Mouse (Mus musculus) monocyte, adult 5-6 weeks (primary cell): ENCODE data around the gene Fads3. TPM values are rescaled to one million over a fixed set of nuclear protein-coding genes. Genes with fewer than 3 reads are reported as not detected.

Source experiments
- ATAC-seq: fragments of 153-309, 156-312 bp; replicated peaks from 2 replicates; pipeline ENCODE4 v1.8.0; 2017; ENCODE audit warnings: mild to moderate bottlenecking; ENCODE audit not compliant: low TSS enrichment, insufficient number of reproducible peaks, severe bottlenecking, poor library complexity, low FRiP score
- total RNA-seq: library from RNA; stranded (forward); fragments of 200-1000, 200-491, 200-594 nt; gene quantifications from 3 replicates; pipeline ENCODE4 v1.2.3, GENCODE M21; 2017

Fads3 gene
- total RNA-seq, 1 experiment from 2014 or later, result not detected

GRCm38 (mm10) chr19:10094695-10095094 is 53.3 kb downstream of the Fads3 start:
- ATAC-seq, result no peak

- ATAC-seq, result no peak
These were observed 55.1 kb downstream of the Fads3 start for GRCm38 (mm10) chr19:10096371-10096876.

GRCm38 (mm10) chr19:10097826-10098225 is 56.5 kb downstream of the Fads3 start:
- ATAC-seq, result no peak

GRCm38 (mm10) chr19:10100631-10101071 is 59.3 kb downstream of the Fads3 start:
- no peak for ATAC-seq

GRCm38 (mm10) chr19:10101341-10102053 is 60.1 kb downstream of the Fads3 start, which contains the start of gene Fads2:
Gene Fads2 (minus strand): TSS chr19:10101746.
- ATAC-seq, result no peak

GRCm38 (mm10) chr19:10102054-10102700 is 60.8 kb downstream of the Fads3 start:
- no peak for ATAC-seq

- ATAC-seq, result no peak
These were observed 62.9 kb downstream of the Fads3 start for GRCm38 (mm10) chr19:10104234-10104633.

GRCm38 (mm10) chr19:10105034-10105493 is 63.7 kb downstream of the Fads3 start:
- no peak for ATAC-seq

- no peak for ATAC-seq
These were observed 65.3 kb downstream of the Fads3 start for GRCm38 (mm10) chr19:10106634-10107033.

- no peak for ATAC-seq
These were observed 65.8 kb downstream of the Fads3 start for GRCm38 (mm10) chr19:10107051-10107611.

- ATAC-seq, result no peak
These were observed 66.8 kb downstream of the Fads3 start for GRCm38 (mm10) chr19:10108129-10108528.

- ATAC-seq, result no peak
These were observed 67.3 kb downstream of the Fads3 start for GRCm38 (mm10) chr19:10108666-10109065.

Other genes starting within 250 kb of the Fads3 start
- not detected in 3 replicates for gene Scgb2a2, start 194.0 kb upstream of the Fads3 start, total RNA-seq
- gene Incenp, start 142.0 kb upstream of the Fads3 start, total RNA-seq, result 23.7 to 34.3 TPM (median 24.1 TPM) in 3 replicates
- 676 to 886 TPM (median 682 TPM) in 3 replicates for gene Fth1, start 61.0 kb upstream of the Fads3 start, total RNA-seq
- 0.21 TPM in 1 of 3 replicates, not detected in the others for gene Best1, start 39.9 kb upstream of the Fads3 start, total RNA-seq
- 0.39 to 3.0 TPM in 2 of 3 replicates, not detected in the other for gene Rab3il1, start 39.9 kb upstream of the Fads3 start, total RNA-seq
- 0.57 to 3.9 TPM (median 1.2 TPM) in 3 replicates for gene Fads2, start 60.2 kb downstream of the Fads3 start, total RNA-seq
- 2.2 to 5.1 TPM (median 2.3 TPM) in 3 replicates for gene Fads1, start 141.3 kb downstream of the Fads3 start, total RNA-seq
- 129 to 133 TPM (median 132 TPM) in 3 replicates for gene Tmem258, start 162.4 kb downstream of the Fads3 start, total RNA-seq
- gene Fen1, start 162.6 kb downstream of the Fads3 start, total RNA-seq, result 31.8 to 42.7 TPM (median 41.9 TPM) in 3 replicates
- gene Myrf, start 199.2 kb downstream of the Fads3 start, total RNA-seq, result 0.10 to 2.3 TPM in 2 of 3 replicates, not detected in the other